Mouse (Mus musculus) limb, embryonic 14.5 days (tissue): Measurements from ENCODE around the gene Aspscr1. TPM values are rescaled to one million over a fixed set of nuclear protein-coding genes. Genes with fewer than 3 reads are reported as not detected.

Experiments
- ATAC-seq: fragments of 200-750 bp; cut with Nextera tagmentation; 2 replicates; pipeline ENCODE4 v1.8.0; 2017; ENCODE audit warnings: low read depth, moderate number of reproducible peaks, moderate TSS enrichment; ENCODE audit not compliant: low FRiP score
- DNase-seq: peaks from one replicate; pipeline ENCODE4 v3.0.0-alpha.2; 2015; ENCODE audit warnings: low spot score
- H3K27ac ChIP-seq: fragments of 300-500 bp; sonication (generic); replicated peaks from 2 replicates; pipeline ENCODE4 v1.5.1; 2014; ENCODE audit warnings: low read depth, mild to moderate bottlenecking, low read length, moderate library complexity, mixed read lengths
- H3K27me3 ChIP-seq: fragments of 300-500 bp; sonication (generic); 2 replicates; pipeline ENCODE4 v1.6.1; 2014; ENCODE audit warnings: low read length, mixed read lengths; ENCODE audit not compliant: control insufficient read depth, insufficient read depth
- H3K36me3 ChIP-seq: fragments of 300-500 bp; sonication (generic); 2 replicates; pipeline ENCODE4 v1.6.1; 2014; ENCODE audit warnings: mild to moderate bottlenecking, low read length, moderate library complexity, mixed read lengths; ENCODE audit not compliant: control insufficient read depth, insufficient read depth
- H3K4me1 ChIP-seq: fragments of 300-500 bp; sonication (generic); 2 replicates; pipeline ENCODE4 v1.6.1; 2014; ENCODE audit warnings: antibody characterized with exemption, low read length, mixed read lengths; ENCODE audit not compliant: control insufficient read depth, insufficient read depth
- H3K4me2 ChIP-seq: fragments of 300-500 bp; sonication (generic); replicated peaks from 2 replicates; pipeline ENCODE4 v1.6.1; 2014; ENCODE audit warnings: low read depth, mild to moderate bottlenecking, low read length, moderate library complexity; ENCODE audit not compliant: severe bottlenecking
- H3K4me3 ChIP-seq: fragments of 300-500 bp; sonication (generic); replicated peaks from 2 replicates; pipeline ENCODE4 v1.5.1; 2014; ENCODE audit warnings: low read length
- H3K9ac ChIP-seq: fragments of 300-500 bp; sonication (generic); 2 replicates; pipeline ENCODE4 v1.6.1; 2014; ENCODE audit warnings: mild to moderate bottlenecking, low read depth, low read length, moderate library complexity; ENCODE audit not compliant: severe bottlenecking
- H3K9me3 ChIP-seq: fragments of 300-500 bp; sonication (generic); 2 replicates; pipeline ENCODE4 v1.6.1; 2016; ENCODE audit warnings: low read length; ENCODE audit not compliant: control insufficient read depth
- POLR2A ChIP-seq: fragments of 200-500 bp; IDR thresholded peaks from 2 replicates; pipeline ENCODE4 v1.8.0; 2012; ENCODE audit warnings: inconsistent platforms, mild to moderate bottlenecking, moderate library complexity, borderline replicate concordance; ENCODE audit not compliant: insufficient read depth, insufficient read length; ENCODE audit errors: extremely low read depth
- WGBS: fragments of 180-500 bp; shearing (Covaris S2); extraction: QIAGEN DNeasy Blood & Tissue Kit; methylation state at CpG from one replicate; pipeline ENCODE4 v1.1.7; 2014; 5-methylcytosine and 5-hydroxymethylcytosine counted together
- polyA plus RNA-seq, 2 experiments: library from polyadenylated mRNA; depleted of rRNA in 1 of 2; stranded (reverse) in 1 of 2; unstranded in 1 of 2; fragments of >200 nt; fragmentation: Nextera tagmentation in 1 of 2; extraction: Ambion mirVana in 1 of 2; gene quantifications; 2 replicates each; pipeline versions ENCODE4 v1.2.1 to v1.2.3; 2012 to 2014

Gene Aspscr1
- polyA plus RNA-seq, 2 experiments, result 73.9 to 96.1 TPM

DNA sequence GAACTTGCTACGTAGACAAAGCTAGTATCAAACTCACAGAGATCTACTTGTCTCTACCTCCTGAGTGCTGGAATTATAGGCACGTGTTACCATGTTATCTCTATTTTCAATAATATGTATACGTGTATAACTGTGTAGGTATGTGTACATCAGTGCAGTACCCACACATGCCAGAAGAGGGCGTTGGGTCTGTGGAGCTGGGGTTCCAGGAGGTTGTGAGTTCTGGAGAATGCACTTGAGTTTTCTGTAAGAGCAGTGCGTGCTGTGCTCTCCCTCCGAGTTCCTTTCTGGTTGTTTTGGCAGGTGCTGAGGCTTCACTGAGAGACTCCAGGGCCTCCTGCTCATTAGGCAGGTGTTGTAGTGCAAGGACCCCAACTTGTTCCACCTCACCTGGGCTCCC, 23.8 kb downstream of the Aspscr1 start:
- Histone ChIP-seq H3K9me3 (peaks cover 5% of the 10 kb centered on the region; the same call in 1 of the 2 replicates), H3K36me3 (peaks cover 51% of the 10 kb centered on the region), H3K4me2 (no peak overlapping the region), H3K27me3 (no peaks in the 10 kb centered on the region), H3K4me3 (no peak overlapping the region), H3K27ac (no peak overlapping the region), H3K9ac (no peak overlapping the region), H3K4me1 (peaks cover 10% of the 10 kb centered on the region)
- no peak for TF ChIP-seq POLR2A
- DNase-seq, result no peak
- 91% methylated on average over 6 of the region's 6 CpGs for WGBS
- no peak for ATAC-seq

DNA sequence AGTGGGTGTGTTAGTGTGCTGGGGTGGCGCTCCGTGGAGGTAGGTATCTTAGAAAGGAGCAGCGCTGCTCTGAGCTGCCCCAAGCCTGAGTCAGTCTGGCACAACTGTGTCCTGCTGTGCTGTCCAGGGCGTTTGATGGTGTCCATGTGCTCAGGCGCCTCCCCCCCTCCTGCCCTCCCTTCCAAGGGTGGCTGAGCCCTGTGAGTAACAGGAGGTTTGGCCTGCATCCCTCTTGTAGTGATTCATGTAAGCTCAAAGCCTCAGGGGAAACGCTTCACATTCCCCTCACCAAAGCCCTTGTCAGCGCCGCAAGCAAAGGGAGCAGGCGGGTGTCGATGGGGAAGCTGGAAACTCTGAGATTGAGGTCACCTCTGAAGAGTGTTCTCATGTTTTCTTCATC, 25.0 kb downstream of the Aspscr1 start:
- 0 out of 2 replicates have a peak overlapping the region, but pooled peaks have one; percentile 1 for H3K9ac ChIP-seq
- H3K9me3 ChIP-seq, result peaks cover 5% of the 10 kb centered on the region; the same call in 1 of the 2 replicates
- no peak overlapping the region for H3K4me3 ChIP-seq
- no peak for TF ChIP-seq POLR2A
- H3K27me3 ChIP-seq, result no peaks in the 10 kb centered on the region
- H3K36me3 ChIP-seq, result peaks cover 52% of the 10 kb centered on the region
- DNase-seq (no peak), ATAC-seq (no peak)
- 42% methylated on average over 10 of the region's 10 CpGs for WGBS
- H3K27ac ChIP-seq, result no peak overlapping the region
- peaks cover 10% of the 10 kb centered on the region for H3K4me1 ChIP-seq
- H3K4me2 ChIP-seq, result no peak overlapping the region

GRCm38 (mm10) chr11:120703696-120704454, 31.1 kb downstream of the Aspscr1 start:
- Histone ChIP-seq H3K4me3 (no peak overlapping the region), H3K9ac (peak overlapping the region; percentile 28; the same call in 1 of the 2 replicates), H3K27ac (peak overlapping the region; percentile 40; the same call in 1 of the 2 replicates), H3K9me3 (no peaks in the 10 kb centered on the region), H3K4me2 (0 out of 2 replicates have a peak overlapping the region, but pooled peaks have one; percentile 13), H3K36me3 (peaks cover 52% of the 10 kb centered on the region), H3K27me3 (no peaks in the 10 kb centered on the region), H3K4me1 (peaks cover 31% of the 10 kb centered on the region)
- DNase-seq (no peak), ATAC-seq (no peak)
- no peak for TF ChIP-seq POLR2A
- WGBS, result 25% methylated on average over 14 of the region's 15 CpGs

DNA sequence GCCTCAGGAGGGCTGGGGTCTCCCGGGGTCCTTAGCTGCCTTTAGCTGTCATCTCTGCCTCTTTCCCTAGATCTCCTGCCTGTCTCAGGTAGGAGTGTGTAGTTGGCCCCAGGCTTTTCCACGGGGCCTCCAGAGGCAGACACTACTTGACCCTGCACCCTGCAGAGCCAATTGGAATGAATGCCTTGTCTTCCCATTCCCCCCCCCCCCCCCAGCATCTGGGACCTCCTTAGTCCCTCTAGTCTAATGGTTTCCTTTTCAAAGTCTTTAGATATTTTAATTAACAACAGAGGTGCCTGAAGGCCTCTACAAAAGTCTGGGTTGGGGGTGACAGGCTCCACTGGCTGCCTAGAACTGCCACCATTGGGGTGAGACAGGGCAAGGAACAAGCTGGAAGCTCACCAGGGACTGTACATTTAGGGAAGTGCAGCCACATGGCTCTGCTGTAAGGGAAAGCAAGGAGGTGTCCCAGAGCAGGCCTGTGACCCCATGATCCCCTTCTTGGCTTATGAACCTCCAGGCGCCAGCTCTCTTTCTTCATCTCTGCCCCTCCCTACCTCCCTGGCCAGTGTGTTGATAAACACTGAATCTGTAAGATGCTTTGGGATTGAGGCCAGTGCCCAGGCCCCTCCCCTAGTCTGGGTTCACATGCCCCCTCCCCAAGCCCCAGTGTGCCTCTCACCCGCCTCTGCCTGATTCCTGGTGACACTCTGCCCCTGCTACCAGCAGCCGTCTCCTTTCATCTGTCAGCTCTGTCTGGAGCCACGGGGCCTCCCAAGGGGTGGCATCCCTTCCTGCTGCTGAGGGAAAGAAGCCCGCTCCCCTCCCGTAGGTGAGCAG, 31.9 kb downstream of the Aspscr1 start:
- Histone ChIP-seq H3K9ac (peak overlapping the region; percentile 28), H3K9me3 (no peaks in the 10 kb centered on the region), H3K27me3 (no peaks in the 10 kb centered on the region), H3K4me1 (peaks cover 31% of the 10 kb centered on the region), H3K4me3 (no peak overlapping the region), H3K27ac (peak overlapping the region; percentile 45; the same call in 1 of the 2 replicates), H3K4me2 (no peak overlapping the region), H3K36me3 (peaks cover 51% of the 10 kb centered on the region)
- TF ChIP-seq POLR2A, result no peak
- ATAC-seq, result 0 out of 2 replicates have a peak, but pooled peaks have one; percentile 21
- DNase-seq, result no peak
- WGBS, result 22% methylated on average over 7 of the region's 8 CpGs

GRCm38 (mm10) chr11:120706120-120706519, 33.3 kb downstream of the Aspscr1 start:
- Histone ChIP-seq H3K9ac (no peak overlapping the region), H3K9me3 (no peaks in the 10 kb centered on the region), H3K4me2 (no peak overlapping the region), H3K27me3 (no peaks in the 10 kb centered on the region), H3K27ac (no peak overlapping the region), H3K4me1 (peaks cover 31% of the 10 kb centered on the region), H3K36me3 (peaks cover 47% of the 10 kb centered on the region), H3K4me3 (no peak overlapping the region)
- ATAC-seq (no peak), DNase-seq (no peak)
- WGBS, result 61% methylated on average over 5 of the region's 5 CpGs
- TF ChIP-seq POLR2A, result no peak
